Mouse (Mus musculus) adrenal gland, postnatal 14 days (tissue): ENCODE measurements around the gene Gm13278. TPM values are rescaled to one million over a fixed set of nuclear protein-coding genes. Genes with fewer than 3 reads are reported as not detected.
A peak's percentile ranks its signal among the peaks of the same experiment; 100 is the strongest.
"Not testable (repeated sequence)": the region's sequence is repeated elsewhere in the genome, so short reads cannot be mapped to it uniquely, and the experiment has no call there.

Experiments used
- DNase-seq: peaks from one replicate; pipeline ENCODE4 v3.0.0; 2021; ENCODE audit warnings: mixed read lengths
- long read RNA-seq, 2 experiments: library from polyadenylated mRNA; stranded (forward); transcript quantifications; one replicate each; pipeline ENCODE4 v2.0.0; 2021
- total RNA-seq: library from RNA; stranded (reverse); gene quantifications from 2 replicates; pipeline ENCODE4 v1.2.3, GENCODE M21; 2021

The Gm13278 gene
- not detected in 2 replicates for total RNA-seq
- long read RNA-seq, experiment 1: 0 reads
- long read RNA-seq, experiment 2: 0 reads

DNA sequence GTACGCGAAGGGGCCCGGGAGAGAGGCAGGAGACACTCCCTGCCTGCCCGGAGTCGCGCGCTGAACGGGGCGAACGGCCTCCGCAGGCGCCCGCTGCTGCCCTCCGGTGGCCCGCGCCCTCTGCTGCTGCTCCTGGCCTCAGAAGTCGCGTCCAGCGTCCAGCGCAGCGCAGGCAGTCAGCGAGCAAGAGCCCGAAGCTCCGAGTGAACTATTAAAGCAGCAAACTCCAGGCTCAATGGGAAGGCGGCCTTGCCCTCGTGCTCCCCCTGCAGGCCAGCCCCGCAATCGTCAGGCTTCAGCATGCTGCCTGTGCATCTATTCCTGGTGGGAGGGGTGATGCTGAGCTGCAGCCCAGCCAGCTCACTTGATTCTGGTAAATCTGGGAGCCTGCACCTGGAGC lies at the start of gene Gm13278:
Gene Gm13278, plus strand, starts transcription at position 301 of the 400 bp plus-strand sequence.
- DNase-seq: not testable (repeated sequence)

GRCm38 (mm10) chr4:88742771-88743371 lies 48.5 kb upstream of the Gm13278 start:
- no peak for DNase-seq

DNA sequence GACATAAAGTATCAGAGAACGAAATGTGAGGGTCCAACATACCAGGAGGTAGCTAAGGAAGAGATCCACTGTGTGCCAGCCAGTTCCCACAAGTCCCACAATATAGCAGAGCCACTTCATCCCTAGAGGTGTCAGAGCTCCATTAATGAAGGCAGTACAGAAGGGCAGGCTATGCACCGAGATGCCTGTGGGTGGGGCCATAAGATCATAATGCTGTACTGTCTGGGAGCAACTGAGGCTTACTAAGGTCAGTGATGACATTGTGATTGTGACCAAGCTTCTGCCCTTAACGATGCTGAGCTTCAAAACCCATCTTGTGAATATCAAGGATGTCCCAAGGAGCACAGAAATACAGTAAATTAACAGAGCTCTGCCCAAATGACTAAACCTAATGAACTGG lies 47.1 kb upstream of the Gm13278 start:
- DNase-seq: no peak

DNA sequence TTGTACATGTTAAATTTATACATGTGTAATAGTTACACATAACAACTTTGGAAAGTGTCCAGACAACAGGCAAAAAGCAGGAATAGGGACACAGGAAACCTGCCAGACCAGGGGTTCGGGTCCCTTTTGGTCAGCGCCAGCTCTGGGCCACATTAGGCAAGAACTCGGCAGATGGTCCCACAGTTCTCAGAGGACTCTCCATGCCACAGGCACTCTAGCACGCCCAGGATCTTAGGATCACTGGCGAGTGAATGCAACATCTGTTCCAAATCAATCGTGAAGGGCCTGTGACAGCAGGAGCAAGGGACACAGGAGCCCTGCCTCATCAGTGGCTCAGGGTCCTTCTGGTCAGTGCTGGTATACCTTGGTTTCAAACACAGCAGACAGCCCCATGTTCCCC lies 41.4 kb upstream of the Gm13278 start:
- no peak for DNase-seq

DNA sequence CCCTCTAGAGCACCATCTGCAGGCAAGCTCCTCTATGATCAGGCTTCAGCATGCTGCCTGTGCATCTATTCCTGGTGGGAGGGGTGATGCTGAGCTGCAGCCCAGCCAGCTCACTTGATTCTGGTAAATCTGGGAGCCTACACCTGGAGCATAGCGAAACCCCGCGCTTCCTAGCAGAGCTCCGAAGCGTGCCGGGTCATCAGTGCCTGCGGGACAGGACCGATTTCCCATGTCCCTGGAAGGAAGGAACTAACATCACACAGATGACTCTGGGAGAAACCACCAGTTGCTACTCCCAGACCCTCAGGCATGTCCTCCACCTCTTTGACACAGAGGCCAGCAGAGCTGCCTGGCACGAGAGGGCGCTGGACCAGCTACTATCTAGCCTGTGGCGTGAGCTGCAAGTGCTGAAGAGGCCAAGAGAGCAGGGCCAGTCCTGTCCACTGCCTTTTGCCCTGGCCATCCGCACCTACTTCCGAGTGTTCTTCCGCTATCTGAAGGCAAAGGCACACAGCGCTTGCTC lies 36.5 kb upstream of the Gm13278 start, which contains the start of gene Gm13271:
Gene Gm13271, plus strand, starts transcription at position 51 of the 523 bp plus-strand sequence.
- peak; percentile 42 for DNase-seq

DNA sequence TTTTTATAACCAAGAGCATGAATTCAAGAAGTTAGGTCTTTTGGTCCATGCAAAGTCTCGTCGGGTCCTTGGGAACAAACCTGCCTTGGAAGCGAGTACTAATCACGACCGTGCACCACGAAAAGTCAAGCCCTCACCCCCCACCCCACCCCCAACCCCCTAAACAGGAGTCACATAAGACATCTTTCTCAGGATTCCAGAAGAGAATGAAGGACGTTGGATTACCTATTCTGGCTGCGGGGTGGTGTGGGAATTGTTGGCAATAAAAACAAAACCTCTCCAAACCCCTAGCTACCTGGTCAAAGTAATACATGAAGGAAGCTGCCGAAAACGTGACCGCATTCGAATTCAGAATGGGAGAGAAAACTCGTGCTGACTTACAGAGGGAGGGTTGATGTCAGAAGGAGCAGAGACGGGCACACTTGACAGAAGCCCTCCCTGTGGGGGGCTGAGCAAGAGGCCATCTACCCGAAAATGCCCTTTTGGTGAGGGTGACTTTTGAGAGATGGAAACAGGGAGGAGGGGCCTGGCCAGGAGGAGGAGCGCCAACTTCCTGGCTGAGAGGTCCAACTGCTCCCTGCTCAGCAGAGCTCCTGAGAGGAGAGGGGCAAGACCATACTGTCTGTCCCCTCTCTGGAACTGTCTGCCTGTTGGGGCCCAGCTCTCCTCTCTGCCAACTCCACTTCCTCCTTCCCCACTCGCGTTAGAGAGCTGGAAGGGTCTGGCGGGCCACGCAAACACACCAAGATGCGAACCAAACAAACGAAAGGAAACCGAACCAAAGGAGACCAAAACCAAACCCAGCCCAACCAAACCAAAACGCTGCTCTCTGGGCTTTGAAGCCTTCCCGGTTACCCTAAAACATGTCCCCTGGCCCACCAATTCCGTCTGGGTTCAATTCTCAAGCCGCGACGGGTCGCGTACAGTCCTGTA lies 34.5 kb upstream of the Gm13278 start:
- peak; percentile 14 for DNase-seq

- DNase-seq: peak; percentile 85
These were observed 33.7 kb upstream of the Gm13278 start for GRCm38 (mm10) chr4:88757628-88758031.

DNA sequence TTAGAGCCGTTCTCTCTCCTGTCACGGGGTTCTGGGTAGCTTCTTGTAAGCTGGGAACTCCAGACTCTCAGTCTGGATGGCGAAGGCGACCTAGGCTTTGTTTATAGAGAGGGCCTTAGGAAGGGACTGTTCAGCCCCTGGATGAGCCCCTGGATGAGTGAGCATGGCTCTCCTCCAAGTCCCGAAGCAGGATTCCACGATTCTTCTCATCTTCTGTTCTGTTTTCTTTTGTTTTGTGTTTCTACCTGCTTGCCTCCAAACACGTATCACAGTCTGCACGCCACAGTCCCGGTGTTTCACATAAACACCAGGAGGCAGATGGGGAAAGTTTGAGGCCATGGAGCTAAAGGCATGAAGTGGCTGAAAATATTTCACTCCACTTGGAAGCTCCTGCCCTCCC lies 32.6 kb upstream of the Gm13278 start:
- not testable (repeated sequence) for DNase-seq

DNA sequence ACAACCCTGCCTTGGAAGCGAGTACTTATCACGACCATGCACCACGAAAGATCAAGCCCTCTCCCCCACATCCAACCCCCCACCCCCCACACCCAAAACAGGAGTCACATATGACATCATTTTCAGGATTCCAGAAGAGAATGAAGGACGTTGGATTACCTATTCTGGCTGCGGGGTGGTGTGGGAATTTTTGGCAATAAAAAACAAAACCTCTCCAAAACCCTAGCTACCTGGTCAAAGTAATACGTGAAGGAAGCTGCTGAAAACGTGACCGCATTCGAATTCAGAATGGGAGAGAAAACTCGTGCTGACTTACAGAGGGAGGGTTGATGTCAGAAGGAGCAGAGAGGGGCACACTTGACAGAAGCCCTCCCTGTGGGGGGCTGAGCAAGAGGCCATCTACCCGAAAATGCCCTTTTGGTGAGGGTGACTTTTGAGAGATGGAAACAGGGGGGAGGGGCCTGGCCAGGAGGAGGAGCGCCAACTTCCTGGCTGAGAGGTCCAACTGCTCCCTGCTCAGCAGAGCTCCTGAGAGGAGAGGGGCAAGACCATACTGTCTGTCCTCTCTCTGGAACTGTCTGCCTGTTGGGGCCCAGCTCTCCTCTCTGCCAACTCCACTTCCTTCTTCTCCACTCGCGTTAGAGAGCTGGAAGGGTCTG lies 31.6 kb upstream of the Gm13278 start, which contains the start of gene Gm13283:
Gene Gm13283, plus strand, starts transcription at position 510 of the 659 bp plus-strand sequence.
- DNase-seq: peak; percentile 42

DNA sequence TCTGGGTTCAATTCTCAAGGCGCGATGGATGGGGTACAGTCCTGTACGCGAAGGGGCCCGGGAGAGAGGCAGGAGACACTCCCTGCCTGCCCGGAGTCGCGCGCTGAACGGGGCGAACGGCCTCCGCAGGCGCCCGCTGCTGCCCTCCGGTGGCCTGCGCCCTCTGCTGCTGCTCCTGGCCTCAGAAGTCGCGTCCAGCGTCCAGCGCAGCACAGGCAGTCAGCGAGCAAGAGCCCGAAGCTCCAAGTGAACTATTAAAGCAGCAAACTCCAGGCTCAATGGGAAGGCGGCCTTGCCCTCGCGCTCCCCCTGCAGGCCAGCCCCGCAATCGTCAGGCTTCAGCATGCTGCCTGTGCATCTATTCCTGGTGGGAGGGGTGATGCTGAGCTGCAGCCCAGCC lies 30.9 kb upstream of the Gm13278 start:
- DNase-seq: peak; percentile 85

DNA sequence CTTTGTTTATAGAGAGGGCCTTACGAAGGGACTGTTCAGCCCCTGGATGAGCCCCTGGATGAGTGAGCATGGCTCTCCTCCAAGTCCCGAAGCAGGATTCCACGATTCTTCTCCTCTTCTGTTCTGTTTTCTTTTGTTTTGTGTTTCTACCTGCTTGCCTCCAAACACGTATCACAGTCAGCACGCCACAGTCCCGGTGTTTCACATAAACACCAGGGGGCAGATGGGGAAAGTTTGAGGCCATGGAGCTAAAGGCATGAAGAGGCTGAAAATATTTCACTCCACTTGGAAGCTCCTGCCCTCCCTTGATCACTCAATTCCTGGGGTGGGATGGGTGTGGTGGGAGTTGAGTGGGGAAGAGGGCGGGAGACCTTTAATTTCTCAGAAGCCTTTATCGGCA lies 29.6 kb upstream of the Gm13278 start:
- DNase-seq: peak; percentile 59

DNA sequence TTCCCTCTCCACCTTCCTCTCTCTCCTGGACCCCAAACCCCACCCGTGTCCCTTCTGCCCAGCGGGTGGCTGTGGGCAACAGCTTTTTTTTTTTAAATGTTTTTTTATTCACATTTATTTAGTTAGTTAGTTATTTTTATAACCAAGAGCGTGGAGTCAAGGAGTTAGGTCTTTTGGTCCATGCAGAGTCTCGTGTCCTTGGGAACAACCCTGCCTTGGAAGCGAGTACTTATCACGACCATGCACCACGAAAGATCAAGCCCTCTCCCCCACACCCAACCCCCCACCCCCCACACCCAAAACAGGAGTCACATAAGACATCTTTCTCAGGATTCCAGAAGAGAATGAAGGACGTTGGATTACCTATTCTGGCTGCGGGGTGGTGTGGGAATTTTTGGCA lies 29.0 kb upstream of the Gm13278 start:
- DNase-seq: peak; percentile 16

GRCm38 (mm10) chr4:88763384-88764018 lies 27.8 kb upstream of the Gm13278 start:
- peak; percentile 69 for DNase-seq

GRCm38 (mm10) chr4:88773534-88773933 lies 17.8 kb upstream of the Gm13278 start, which contains the start of gene Gm13290:
TSS of gene Gm13290 (plus strand) at chr4:88773834.
- DNase-seq: not testable (repeated sequence)

GRCm38 (mm10) chr4:88776622-88777021 lies 14.7 kb upstream of the Gm13278 start, which contains the start of gene Gm13289:
TSS of gene Gm13289 (plus strand) at chr4:88776922.
- DNase-seq: not testable (repeated sequence)

GRCm38 (mm10) chr4:88779550-88779949 lies 11.8 kb upstream of the Gm13278 start, which contains the start of gene Gm13272:
TSS of gene Gm13272 (plus strand) at chr4:88779850.
- DNase-seq: not testable (repeated sequence)

- not testable (repeated sequence) for DNase-seq
These were observed 11.0 kb upstream of the Gm13278 start for GRCm38 (mm10) chr4:88780320-88780719.

GRCm38 (mm10) chr4:88781831-88782230 lies 9.5 kb upstream of the Gm13278 start, which contains the start of gene Ifnz:
TSS of gene Ifnz (plus strand) at chr4:88782131.
- DNase-seq: not testable (repeated sequence)

- peak; percentile 32 for DNase-seq
These were observed 9.0 kb upstream of the Gm13278 start for GRCm38 (mm10) chr4:88782335-88782734.

GRCm38 (mm10) chr4:88785409-88785808 lies 5.9 kb upstream of the Gm13278 start, which contains the start of gene Gm13276:
TSS of gene Gm13276 (plus strand) at chr4:88785709.
- not testable (repeated sequence) for DNase-seq

DNA sequence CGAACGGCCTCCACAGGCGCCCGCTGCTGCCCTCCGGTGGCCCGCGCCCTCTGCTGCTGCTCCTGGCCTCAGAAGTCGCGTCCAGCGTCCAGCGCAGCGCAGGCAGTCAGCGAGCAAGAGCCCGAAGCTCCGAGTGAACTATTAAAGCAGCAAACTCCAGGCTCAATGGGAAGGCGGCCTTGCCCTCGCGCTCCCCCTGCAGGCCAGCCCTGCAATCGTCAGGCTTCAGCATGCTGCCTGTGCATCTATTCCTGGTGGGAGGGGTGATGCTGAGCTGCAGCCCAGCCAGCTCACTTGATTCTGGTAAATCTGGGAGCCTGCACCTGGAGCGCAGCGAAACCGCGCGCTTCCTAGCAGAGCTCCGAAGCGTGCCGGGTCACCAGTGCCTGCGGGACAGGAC lies 2.9 kb upstream of the Gm13278 start, which contains the start of gene Gm13277:
Gene Gm13277, plus strand, starts transcription at position 231 of the 400 bp plus-strand sequence.
- DNase-seq: peak; percentile 78
